Mouse (Mus musculus): ENCODE results near the gene Abcg4. TPM values are rescaled to one million over a fixed set of nuclear protein-coding genes. Genes with fewer than 3 reads are reported as not detected.
"Not testable (repeated sequence)": the region's sequence is repeated elsewhere in the genome, so short reads cannot be mapped to it uniquely, and the experiment has no call there.

Abcg4 gene
- 17.3 and 18.1 TPM in 2 replicates for polyA plus RNA-seq (2015; fragmentation: Nextera tagmentation; extraction: Ambion mirVana)

GRCm38 (mm10) chr9:44288076-44288958 is at the start of gene Abcg4:
Gene Abcg4, minus strand, starts transcription at chr9:44288615.
- peaks cover 33% of the 10 kb centered on the region for H3K36me3 ChIP-seq
- peak within 1 kb of the TSS; percentile 88 for H3K4me3 ChIP-seq (replicated peaks)
- no peaks in the 10 kb centered on the region for H3K27me3 ChIP-seq
- peak within 1 kb of the TSS; percentile 89 for H3K27ac ChIP-seq
- peak within 1 kb of the TSS; percentile 94 for H3K4me2 ChIP-seq (replicated peaks)
- WGBS, result under 1% methylated on average over 38 of the region's 38 CpGs
- peak within 1 kb of the TSS; percentile 96 for H3K9ac ChIP-seq (replicated peaks)
- H3K4me1 ChIP-seq (replicated peaks), result peaks cover 30% of the 10 kb centered on the region
- ATAC-seq, result peak; percentile 79
- no peaks in the 10 kb centered on the region for H3K9me3 ChIP-seq

- Histone ChIP-seq H3K4me3 (replicated peaks) (peak overlapping the region; percentile 94; the same call in 1 of the 2 replicates), H3K27ac (no peak overlapping the region), H3K4me1 (replicated peaks) (peaks cover 31% of the 10 kb centered on the region), H3K9ac (replicated peaks) (peak overlapping the region; percentile 98), H3K36me3 (peaks cover 38% of the 10 kb centered on the region), H3K4me2 (replicated peaks) (peak overlapping the region; percentile 86), H3K27me3 (no peaks in the 10 kb centered on the region), H3K9me3 (no peaks in the 10 kb centered on the region)
- 70% methylated on average over 9 of the region's 9 CpGs for WGBS
- no peak for ATAC-seq
Measured at GRCm38 (mm10) chr9:44337436-44338169, 49.2 kb upstream of the Abcg4 start.

GRCm38 (mm10) chr9:44336964-44337363 is 48.5 kb upstream of the Abcg4 start:
- Histone ChIP-seq H3K36me3 (peaks cover 43% of the 10 kb centered on the region), H3K27ac (no peak overlapping the region), H3K4me2 (replicated peaks) (peak overlapping the region; percentile 86), H3K27me3 (no peaks in the 10 kb centered on the region), H3K4me3 (replicated peaks) (peak overlapping the region; percentile 94), H3K9ac (replicated peaks) (peak overlapping the region; percentile 98), H3K9me3 (no peaks in the 10 kb centered on the region), H3K4me1 (replicated peaks) (peaks cover 25% of the 10 kb centered on the region)
- ATAC-seq, result no peak
- WGBS, result 78% methylated on average over 3 of the region's 3 CpGs

GRCm38 (mm10) chr9:44336513-44336912 is 48.1 kb upstream of the Abcg4 start:
- peak overlapping the region; percentile 94 for H3K4me3 ChIP-seq (replicated peaks)
- H3K9me3 ChIP-seq, ATAC-seq, H3K27ac ChIP-seq, H3K27me3 ChIP-seq: not testable (repeated sequence)
- H3K4me1 ChIP-seq (replicated peaks), result peaks cover 25% of the 10 kb centered on the region
- WGBS, result 29% methylated on average over 4 of the region's 4 CpGs
- peaks cover 47% of the 10 kb centered on the region for H3K36me3 ChIP-seq
- peak overlapping the region; percentile 86 for H3K4me2 ChIP-seq (replicated peaks)
- H3K9ac ChIP-seq (replicated peaks), result peak overlapping the region; percentile 98

GRCm38 (mm10) chr9:44336093-44336406 is 47.6 kb upstream of the Abcg4 start:
- Histone ChIP-seq H3K9ac (replicated peaks) (peak overlapping the region; percentile 98), H3K4me1 (replicated peaks) (peaks cover 25% of the 10 kb centered on the region), H3K4me3 (replicated peaks) (peak overlapping the region; percentile 94), H3K4me2 (replicated peaks) (peak overlapping the region; percentile 86), H3K27me3 (no peaks in the 10 kb centered on the region), H3K27ac (peak overlapping the region; percentile 94), H3K36me3 (peaks cover 52% of the 10 kb centered on the region), H3K9me3 (no peaks in the 10 kb centered on the region)
- 1% methylated on average over 5 of the region's 5 CpGs for WGBS
- no peak for ATAC-seq

GRCm38 (mm10) chr9:44335331-44336092 is 47.1 kb upstream of the Abcg4 start:
- H3K4me1 ChIP-seq (replicated peaks), result peaks cover 25% of the 10 kb centered on the region
- H3K9ac ChIP-seq (replicated peaks), result peak overlapping the region; percentile 98
- peak overlapping the region; percentile 86 for H3K4me2 ChIP-seq (replicated peaks)
- WGBS, result under 1% methylated on average over 50 of the region's 50 CpGs
- H3K9me3 ChIP-seq, result no peaks in the 10 kb centered on the region
- ATAC-seq, result peak; percentile 46; the same call in 1 of the 2 replicates
- H3K27ac ChIP-seq, result peak overlapping the region; percentile 94
- H3K4me3 ChIP-seq (replicated peaks), result peak overlapping the region; percentile 94
- H3K36me3 ChIP-seq, result peaks cover 55% of the 10 kb centered on the region
- H3K27me3 ChIP-seq, result no peaks in the 10 kb centered on the region

GRCm38 (mm10) chr9:44334396-44335330 is 46.2 kb upstream of the Abcg4 start, which contains the start of gene H2afx:
Gene H2afx, plus strand, starts transcription at chr9:44334694.
- under 1% methylated on average over 91 of the region's 91 CpGs for WGBS
- peak within 1 kb of the TSS; percentile 98 for H3K9ac ChIP-seq (replicated peaks)
- H3K4me2 ChIP-seq (replicated peaks), result peak within 1 kb of the TSS; percentile 86
- H3K27me3 ChIP-seq, result no peaks in the 10 kb centered on the region
- H3K4me1 ChIP-seq (replicated peaks), result peaks cover 25% of the 10 kb centered on the region
- peak within 1 kb of the TSS; percentile 94 for H3K4me3 ChIP-seq (replicated peaks)
- no peaks in the 10 kb centered on the region for H3K9me3 ChIP-seq
- peak within 1 kb of the TSS; percentile 94 for H3K27ac ChIP-seq
- ATAC-seq, result peak; percentile 97
- peaks cover 57% of the 10 kb centered on the region for H3K36me3 ChIP-seq

GRCm38 (mm10) chr9:44332918-44333638 is 44.7 kb upstream of the Abcg4 start:
- H3K9ac ChIP-seq (replicated peaks), result no peak overlapping the region
- ATAC-seq, result no peak
- H3K27ac ChIP-seq, result no peak overlapping the region
- H3K27me3 ChIP-seq, result no peaks in the 10 kb centered on the region
- WGBS, result 96% methylated on average over 13 of the region's 13 CpGs
- peaks cover 29% of the 10 kb centered on the region for H3K4me1 ChIP-seq (replicated peaks)
- H3K36me3 ChIP-seq, result peaks cover 57% of the 10 kb centered on the region
- no peak overlapping the region for H3K4me2 ChIP-seq (replicated peaks)
- no peaks in the 10 kb centered on the region for H3K9me3 ChIP-seq
- H3K4me3 ChIP-seq (replicated peaks), result no peak overlapping the region

- Histone ChIP-seq H3K9me3 (no peaks in the 10 kb centered on the region), H3K36me3 (peaks cover 52% of the 10 kb centered on the region), H3K4me3 (replicated peaks) (no peak overlapping the region), H3K4me1 (replicated peaks) (peaks cover 18% of the 10 kb centered on the region), H3K9ac (replicated peaks) (no peak overlapping the region), H3K4me2 (replicated peaks) (no peak overlapping the region), H3K27me3 (no peaks in the 10 kb centered on the region), H3K27ac (no peak overlapping the region)
- WGBS, result 97% methylated on average over 6 of the region's 6 CpGs
- ATAC-seq, result no peak
Measured at GRCm38 (mm10) chr9:44330736-44331135, 42.3 kb upstream of the Abcg4 start.

- Histone ChIP-seq H3K27ac (no peak overlapping the region), H3K4me2 (replicated peaks) (peak overlapping the region; percentile 93), H3K4me1 (replicated peaks) (peaks cover 18% of the 10 kb centered on the region), H3K9me3 (no peaks in the 10 kb centered on the region), H3K36me3 (peaks cover 42% of the 10 kb centered on the region), H3K4me3 (replicated peaks) (peak overlapping the region; percentile 86), H3K9ac (replicated peaks) (peak overlapping the region; percentile 84), H3K27me3 (no peaks in the 10 kb centered on the region)
- no peak for ATAC-seq
- 94% methylated on average over 5 of the region's 5 CpGs for WGBS
Measured at GRCm38 (mm10) chr9:44327926-44328325, 39.5 kb upstream of the Abcg4 start.

All from midbrain, embryonic 13.5 days (tissue).